Mouse (Mus musculus) hematopoietic multipotent progenitor cell, adult 10-12 weeks (in vitro differentiated cells): ENCODE measurements around the gene Srgap2. TPM values are rescaled to one million over a fixed set of nuclear protein-coding genes. Genes with fewer than 3 reads are reported as not detected.

ENCODE experiments used
- polyA plus RNA-seq: library from polyadenylated mRNA; stranded (reverse); fragments of >175 nt; gene quantifications from 2 replicates; pipeline ENCODE4 v1.2.3, GENCODE M21; 2012; ENCODE audit warnings: low replicate concordance

Gene Srgap2
- polyA plus RNA-seq, result 10.7 and 14.6 TPM in 2 replicates

DNA sequence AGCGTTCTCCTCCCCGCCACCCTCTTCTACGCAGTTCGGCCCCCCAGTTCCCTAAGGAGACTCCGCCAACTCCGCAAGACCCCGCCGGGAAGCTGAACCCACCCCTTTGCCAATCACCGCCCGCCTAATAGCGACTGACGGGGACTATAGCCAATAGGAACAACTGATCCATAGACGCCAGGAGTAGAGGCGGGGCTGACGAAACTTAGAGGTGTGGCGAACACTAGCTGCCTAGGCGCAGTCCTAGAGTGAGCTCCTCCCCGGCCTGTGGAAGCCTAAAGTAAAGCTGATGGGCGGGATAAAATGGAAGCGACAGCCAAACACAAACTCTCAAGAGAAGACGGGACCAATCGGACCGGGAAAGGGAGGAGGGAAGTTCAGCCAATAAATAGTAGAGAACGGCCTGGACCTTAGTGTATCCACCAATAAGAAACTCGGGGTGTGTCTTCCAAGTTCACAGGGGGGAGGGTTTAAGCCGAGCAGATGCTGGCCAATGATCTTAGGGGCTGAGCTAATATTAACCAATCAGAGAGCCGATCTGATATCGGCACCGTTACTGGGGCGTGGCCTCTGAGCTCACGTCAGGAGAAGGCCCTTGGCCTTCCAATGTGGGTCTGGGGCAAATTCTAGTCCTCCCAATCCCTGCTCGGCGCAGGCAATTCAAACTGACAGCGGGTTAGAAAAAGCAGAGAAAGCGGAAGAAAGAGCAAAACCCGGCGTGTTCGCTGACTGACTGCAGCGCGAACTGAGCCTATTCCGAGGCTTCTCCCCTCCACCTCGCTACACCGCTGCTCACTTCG lies at the start of gene Srgap2, which contains the start of gene Fam72a:
TSS of gene Srgap2 (minus strand) at position 72 of the 800 bp plus-strand sequence.
TSS of gene Fam72a (plus strand) at position 623 of the 800 bp plus-strand sequence.

DNA sequence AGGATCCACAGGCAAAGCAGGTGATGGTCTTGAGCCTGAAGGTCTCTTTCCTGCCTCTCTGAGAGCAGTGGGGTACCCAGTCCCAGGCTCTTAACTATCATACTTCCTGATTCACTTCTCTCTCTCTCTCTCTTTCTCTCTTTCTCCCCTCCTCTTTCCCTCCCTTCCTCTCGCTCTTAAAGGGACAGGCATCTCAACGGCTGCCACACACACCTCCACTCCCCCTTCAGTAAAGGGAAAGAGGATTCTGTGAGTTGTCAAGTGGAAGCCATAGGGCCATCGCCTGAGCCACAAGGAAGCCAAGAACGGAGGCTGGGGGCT lies 247.7 kb downstream of the Srgap2 start, which contains the start of gene Ikbke:
TSS of gene Ikbke (minus strand) at position 151 of the 321 bp plus-strand sequence.

DNA sequence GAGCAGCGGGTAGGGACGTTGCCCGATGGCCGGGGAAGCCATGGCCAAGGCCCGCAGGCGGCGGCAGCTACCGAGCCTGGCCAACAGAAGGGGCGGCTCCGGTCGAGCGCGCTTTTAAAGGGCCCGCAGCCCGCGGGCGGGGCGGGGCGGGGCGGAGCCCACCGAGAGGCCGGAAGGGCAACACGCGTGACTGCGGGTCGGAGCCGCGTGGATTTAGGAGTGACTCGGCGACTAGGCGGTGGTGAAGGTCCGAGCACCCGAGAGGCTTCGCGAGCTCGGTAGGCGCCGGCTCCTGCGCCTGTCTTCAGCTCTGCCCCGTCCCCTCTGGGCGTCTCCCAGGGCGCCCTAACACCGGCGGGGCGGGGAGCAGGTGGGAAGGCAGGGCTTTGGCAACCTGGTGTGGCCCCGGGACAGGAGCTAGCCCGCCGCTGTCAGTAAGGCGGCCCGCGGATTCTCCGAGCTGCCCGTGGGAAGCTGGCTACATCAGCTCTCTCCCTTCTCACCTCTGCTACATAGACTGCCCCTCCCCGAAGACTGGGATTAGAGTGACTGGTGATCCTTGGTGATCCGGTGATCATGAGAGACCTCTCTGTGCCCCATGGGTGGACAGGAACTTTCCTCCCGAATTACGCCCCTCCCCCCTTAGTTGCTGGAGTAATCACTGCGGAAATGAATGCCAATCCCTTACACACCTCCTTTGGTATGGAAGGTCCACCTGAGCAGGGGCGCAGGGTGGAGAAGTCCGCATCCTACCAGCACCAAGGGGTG lies 281.9 kb downstream of the Srgap2 start, which contains the start of gene Rassf5:
TSS of gene Rassf5 (minus strand) at position 170 of the 768 bp plus-strand sequence.

Other genes starting within 250 kb of the Srgap2 start
- 24.6 and 29.1 TPM in 2 replicates for gene Ikbke, start 247.7 kb downstream of the Srgap2 start, polyA plus RNA-seq
- 0.52 and 0.72 TPM in 2 replicates for gene Fam72a, start 551 bp upstream of the Srgap2 start, polyA plus RNA-seq
- not detected in 2 replicates for gene Avpr1b, start 71.9 kb upstream of the Srgap2 start, polyA plus RNA-seq
- gene Ctse, start 111.0 kb upstream of the Srgap2 start, polyA plus RNA-seq, result 52.7 and 125 TPM in 2 replicates
- gene Rab7b, start 161.3 kb upstream of the Srgap2 start, polyA plus RNA-seq, result 0.73 and 1.7 TPM in 2 replicates
- gene Slc26a9, start 216.7 kb upstream of the Srgap2 start, polyA plus RNA-seq, result not detected in 2 replicates